Mouse (Mus musculus) adipose tissue, adult 10 weeks (tissue): ENCODE data around the gene Zscan4c. TPM values are rescaled to one million over a fixed set of nuclear protein-coding genes. Genes with fewer than 3 reads are reported as not detected.

ENCODE experiments used
- polyA plus RNA-seq: library from polyadenylated mRNA; stranded (reverse); fragments of 350-450 nt; fragmentation: Illumina TruSeq; extraction: RNeasy Lipid Tissue Mini Kit (QIAGEN cat#74804); gene quantifications from one replicate; pipeline ENCODE4 v1.2.3, GENCODE M21; 2014; ENCODE audit warnings: low read depth, low replicate concordance

Zscan4c gene
- polyA plus RNA-seq, result not detected

DNA sequence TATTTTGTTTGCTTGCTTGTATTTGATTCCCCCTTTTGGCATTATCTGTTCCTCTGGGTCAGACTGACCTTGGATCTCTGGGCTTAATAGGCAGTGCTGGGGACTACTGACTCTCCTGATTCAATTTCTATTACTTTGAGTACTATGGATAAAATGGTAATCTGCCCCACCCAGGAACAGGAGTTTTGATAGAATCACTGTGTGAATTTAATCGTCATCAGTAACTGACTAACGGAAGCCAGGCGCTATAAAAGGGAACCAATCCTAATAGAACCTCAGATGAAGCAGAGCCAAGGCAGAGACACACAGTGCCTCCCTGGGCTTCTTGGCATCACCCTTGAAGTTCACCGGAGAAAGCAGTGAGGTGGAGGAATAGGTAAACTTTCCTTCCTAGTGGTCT is at the start of gene Zscan4c:
Zscan4c (plus strand) TSS at position 301 of the 400 bp plus-strand sequence.

Other genes with a start within 250 kb of the Zscan4c start
- gene Zscan4b, start 100.7 kb upstream of the Zscan4c start, polyA plus RNA-seq, result not detected
- not detected for gene Zscan4-ps1, start 63.9 kb downstream of the Zscan4c start, polyA plus RNA-seq
- gene Zscan4d, start 160.4 kb downstream of the Zscan4c start, polyA plus RNA-seq, result not detected